Mouse (Mus musculus): ENCODE results near the gene B830017H08Rik. TPM values are rescaled to one million over a fixed set of nuclear protein-coding genes. Genes with fewer than 3 reads are reported as not detected.

Gene B830017H08Rik
- polyA plus RNA-seq, 1 experiment from 2014 or later = not detected

GRCm38 (mm10) chr16:17799584-17799983, 33.3 kb upstream of the B830017H08Rik start:
- Histone ChIP-seq H3K4me1 (ENCODE audit: control insufficient read depth, insufficient read depth, low read length) (peaks cover 58% of the 10 kb centered on the region), H3K9ac (ENCODE audit: low read depth, low read length) (no peak overlapping the region), H3K9me3 (ENCODE audit: control insufficient read depth, low read length) (no peaks in the 10 kb centered on the region), H3K27me3 (replicated peaks; ENCODE audit: control insufficient read depth, insufficient read depth, low read length) (peaks cover 46% of the 10 kb centered on the region), H3K27ac (ENCODE audit: low read length) (no peak overlapping the region), H3K4me2 (ENCODE audit: low read depth, low read length) (no peak overlapping the region), H3K4me3 (ENCODE audit: low read length) (no peak overlapping the region), H3K36me3 (ENCODE audit: control insufficient read depth, insufficient read depth, low read length) (peaks cover 5% of the 10 kb centered on the region; the same call in 1 of the 2 replicates)
- ATAC-seq = no peak

GRCm38 (mm10) chr16:17801777-17802455, 31.0 kb upstream of the B830017H08Rik start:
- Histone ChIP-seq H3K4me3 (ENCODE audit: low read length) (no peak overlapping the region), H3K4me2 (ENCODE audit: low read depth, low read length) (no peak overlapping the region), H3K36me3 (ENCODE audit: control insufficient read depth, insufficient read depth, low read length) (peaks cover 6% of the 10 kb centered on the region; the same call in 1 of the 2 replicates), H3K27ac (ENCODE audit: low read length) (no peak overlapping the region), H3K4me1 (ENCODE audit: control insufficient read depth, insufficient read depth, low read length) (peaks cover 68% of the 10 kb centered on the region), H3K27me3 (replicated peaks; ENCODE audit: control insufficient read depth, insufficient read depth, low read length) (peaks cover 57% of the 10 kb centered on the region), H3K9me3 (ENCODE audit: control insufficient read depth, low read length) (no peaks in the 10 kb centered on the region), H3K9ac (ENCODE audit: low read depth, low read length) (no peak overlapping the region)
- 24% methylated on average over 7 of the region's 7 CpGs for WGBS
- no peak for ATAC-seq

DNA sequence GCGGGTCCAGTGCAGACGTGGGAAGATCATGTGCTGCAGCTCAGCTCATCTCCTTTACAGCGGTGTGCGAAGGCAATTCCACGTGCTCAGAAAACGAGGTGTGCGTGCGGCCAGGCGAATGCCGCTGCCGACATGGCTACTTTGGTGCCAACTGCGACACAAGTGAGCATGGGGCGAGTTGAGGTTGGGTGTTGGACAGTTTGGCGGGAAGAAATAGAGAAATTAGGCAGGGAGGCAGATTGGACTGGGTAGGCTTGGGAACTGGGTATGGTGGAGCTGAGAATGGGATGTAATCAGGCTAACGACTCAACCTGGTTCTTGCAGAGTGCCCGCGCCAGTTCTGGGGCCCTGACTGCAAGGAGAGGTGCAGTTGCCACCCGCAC, 30.5 kb upstream of the B830017H08Rik start:
- Histone ChIP-seq H3K4me1 (ENCODE audit: control insufficient read depth, insufficient read depth, low read length) (peaks cover 71% of the 10 kb centered on the region), H3K36me3 (ENCODE audit: control insufficient read depth, insufficient read depth, low read length) (peaks cover 6% of the 10 kb centered on the region; the same call in 1 of the 2 replicates), H3K4me3 (ENCODE audit: low read length) (peak overlapping the region; percentile 45), H3K27me3 (replicated peaks; ENCODE audit: control insufficient read depth, insufficient read depth, low read length) (peaks cover 53% of the 10 kb centered on the region), H3K4me2 (ENCODE audit: low read depth, low read length) (peak overlapping the region; percentile 71), H3K9me3 (ENCODE audit: control insufficient read depth, low read length) (no peaks in the 10 kb centered on the region), H3K9ac (ENCODE audit: low read depth, low read length) (peak overlapping the region; percentile 53), H3K27ac (ENCODE audit: low read length) (no peak overlapping the region)
- 30% methylated on average over 18 of the region's 18 CpGs for WGBS
- no peak for ATAC-seq

- peaks cover 74% of the 10 kb centered on the region for H3K4me1 ChIP-seq (ENCODE audit: control insufficient read depth, insufficient read depth, low read length)
- H3K9ac ChIP-seq (ENCODE audit: low read depth, low read length) = peak overlapping the region; percentile 53
- H3K36me3 ChIP-seq (ENCODE audit: control insufficient read depth, insufficient read depth, low read length) = peaks cover 6% of the 10 kb centered on the region; the same call in 1 of the 2 replicates
- WGBS = 21% methylated on average over 83 of the region's 83 CpGs
- H3K27me3 ChIP-seq (replicated peaks; ENCODE audit: control insufficient read depth, insufficient read depth, low read length) = peaks cover 51% of the 10 kb centered on the region
- peak overlapping the region; percentile 45 for H3K4me3 ChIP-seq (ENCODE audit: low read length)
- no peaks in the 10 kb centered on the region for H3K9me3 ChIP-seq (ENCODE audit: control insufficient read depth, low read length)
- peak overlapping the region; percentile 71 for H3K4me2 ChIP-seq (ENCODE audit: low read depth, low read length)
- no peak overlapping the region for H3K27ac ChIP-seq (ENCODE audit: low read length)
- no peak for ATAC-seq
Measured at GRCm38 (mm10) chr16:17802839-17803674, 29.9 kb upstream of the B830017H08Rik start.

GRCm38 (mm10) chr16:17803675-17804448, 29.1 kb upstream of the B830017H08Rik start:
- H3K4me1 ChIP-seq (ENCODE audit: control insufficient read depth, insufficient read depth, low read length) = peaks cover 75% of the 10 kb centered on the region
- H3K27ac ChIP-seq (ENCODE audit: low read length) = no peak overlapping the region
- peak overlapping the region; percentile 27 for H3K9ac ChIP-seq (ENCODE audit: low read depth, low read length)
- H3K27me3 ChIP-seq (replicated peaks; ENCODE audit: control insufficient read depth, insufficient read depth, low read length) = peaks cover 54% of the 10 kb centered on the region
- 0 out of 2 replicates have a peak, but pooled peaks have one; percentile 1 for ATAC-seq
- WGBS = 41% methylated on average over 33 of the region's 33 CpGs
- peak overlapping the region; percentile 45 for H3K4me3 ChIP-seq (ENCODE audit: low read length)
- H3K4me2 ChIP-seq (ENCODE audit: low read depth, low read length) = peak overlapping the region; percentile 71
- peaks cover 6% of the 10 kb centered on the region; the same call in 1 of the 2 replicates for H3K36me3 ChIP-seq (ENCODE audit: control insufficient read depth, insufficient read depth, low read length)
- H3K9me3 ChIP-seq (ENCODE audit: control insufficient read depth, low read length) = no peaks in the 10 kb centered on the region

DNA sequence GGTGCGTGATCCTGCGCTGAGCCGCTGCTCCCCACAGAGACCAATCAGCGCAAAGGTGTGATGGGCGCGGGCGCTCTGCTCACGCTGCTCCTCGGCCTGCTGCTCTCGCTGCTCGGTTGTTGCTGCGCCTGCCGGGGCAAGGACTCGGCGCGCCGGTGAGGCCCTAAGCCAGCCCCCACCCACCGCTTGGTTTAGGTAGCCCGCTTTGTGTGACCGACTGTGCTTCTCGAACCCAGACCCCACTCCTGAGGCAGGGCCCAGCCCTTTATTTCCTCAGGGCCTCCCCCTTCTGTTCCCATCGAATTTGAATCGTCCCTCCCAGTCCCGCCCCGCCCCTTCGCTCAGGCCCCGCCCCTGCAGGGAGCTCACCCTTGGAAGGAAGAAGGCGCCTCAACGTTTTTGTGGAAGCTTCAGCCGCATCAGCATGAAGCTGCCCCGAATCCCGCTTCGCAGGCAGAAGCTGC, 28.4 kb upstream of the B830017H08Rik start:
- WGBS = 11% methylated on average over 33 of the region's 33 CpGs
- H3K9me3 ChIP-seq (ENCODE audit: control insufficient read depth, low read length) = no peaks in the 10 kb centered on the region
- H3K36me3 ChIP-seq (ENCODE audit: control insufficient read depth, insufficient read depth, low read length) = peaks cover 6% of the 10 kb centered on the region; the same call in 1 of the 2 replicates
- peak overlapping the region; percentile 40 for H3K4me3 ChIP-seq (ENCODE audit: low read length)
- no peak overlapping the region for H3K27ac ChIP-seq (ENCODE audit: low read length)
- peak overlapping the region; percentile 27; the same call in 1 of the 2 replicates for H3K9ac ChIP-seq (ENCODE audit: low read depth, low read length)
- peak; percentile 20 for ATAC-seq
- H3K27me3 ChIP-seq (replicated peaks; ENCODE audit: control insufficient read depth, insufficient read depth, low read length) = peaks cover 51% of the 10 kb centered on the region
- H3K4me2 ChIP-seq (ENCODE audit: low read depth, low read length) = peak overlapping the region; percentile 65
- peaks cover 75% of the 10 kb centered on the region for H3K4me1 ChIP-seq (ENCODE audit: control insufficient read depth, insufficient read depth, low read length)

- Histone ChIP-seq H3K9ac (ENCODE audit: low read depth, low read length) (no peak overlapping the region), H3K4me1 (ENCODE audit: control insufficient read depth, insufficient read depth, low read length) (peaks cover 70% of the 10 kb centered on the region), H3K4me3 (ENCODE audit: low read length) (peak overlapping the region; percentile 40; the same call in 1 of the 2 replicates), H3K27ac (ENCODE audit: low read length) (no peak overlapping the region), H3K27me3 (replicated peaks; ENCODE audit: control insufficient read depth, insufficient read depth, low read length) (peaks cover 47% of the 10 kb centered on the region), H3K36me3 (ENCODE audit: control insufficient read depth, insufficient read depth, low read length) (peaks cover 6% of the 10 kb centered on the region; the same call in 1 of the 2 replicates), H3K4me2 (ENCODE audit: low read depth, low read length) (peak overlapping the region; percentile 65), H3K9me3 (ENCODE audit: control insufficient read depth, low read length) (no peaks in the 10 kb centered on the region)
- ATAC-seq = no peak
- WGBS = 42% methylated on average over 7 of the region's 7 CpGs
Measured at GRCm38 (mm10) chr16:17804982-17805381, 27.9 kb upstream of the B830017H08Rik start.

GRCm38 (mm10) chr16:17806581-17807191, 26.2 kb upstream of the B830017H08Rik start:
- Histone ChIP-seq H3K4me2 (ENCODE audit: low read depth, low read length) (peak overlapping the region; percentile 97), H3K36me3 (ENCODE audit: control insufficient read depth, insufficient read depth, low read length) (peaks cover 6% of the 10 kb centered on the region; the same call in 1 of the 2 replicates), H3K9ac (ENCODE audit: low read depth, low read length) (peak overlapping the region; percentile 72), H3K9me3 (ENCODE audit: control insufficient read depth, low read length) (no peaks in the 10 kb centered on the region), H3K27me3 (replicated peaks; ENCODE audit: control insufficient read depth, insufficient read depth, low read length) (peaks cover 43% of the 10 kb centered on the region), H3K4me1 (ENCODE audit: control insufficient read depth, insufficient read depth, low read length) (peaks cover 61% of the 10 kb centered on the region), H3K4me3 (ENCODE audit: low read length) (peak overlapping the region; percentile 55), H3K27ac (ENCODE audit: low read length) (no peak overlapping the region)
- ATAC-seq = no peak
- 17% methylated on average over 49 of the region's 50 CpGs for WGBS
